Mouse (Mus musculus) intestine, postnatal 0 days (tissue): Measurements from ENCODE around the gene She. TPM values are rescaled to one million over a fixed set of nuclear protein-coding genes. Genes with fewer than 3 reads are reported as not detected.

ENCODE experiments used
- ATAC-seq: fragments of 200-750 bp; cut with Nextera tagmentation; 2 replicates; pipeline ENCODE4 v1.8.0; 2017; ENCODE audit warnings: mild to moderate bottlenecking, moderate TSS enrichment, moderate library complexity
- H3K27ac ChIP-seq: fragments of 300-500 bp; sonication (generic); 2 replicates; pipeline ENCODE4 v1.5.1; 2014; ENCODE audit warnings: mild to moderate bottlenecking, low read depth, low read length, moderate library complexity
- H3K27me3 ChIP-seq: fragments of 300-500 bp; sonication (generic); replicated peaks from 2 replicates; pipeline ENCODE4 v1.6.1; 2014; ENCODE audit warnings: low read length, mixed read lengths; ENCODE audit not compliant: control insufficient read depth, insufficient read depth
- H3K36me3 ChIP-seq: fragments of 300-500 bp; sonication (generic); 2 replicates; pipeline ENCODE4 v1.6.1; 2014; ENCODE audit warnings: mild to moderate bottlenecking, moderate library complexity; ENCODE audit not compliant: control insufficient read depth, insufficient read depth
- H3K4me1 ChIP-seq: fragments of 300-500 bp; sonication (generic); replicated peaks from 2 replicates; pipeline ENCODE4 v1.6.1; 2014; ENCODE audit warnings: antibody characterized with exemption, low read length, mixed read lengths; ENCODE audit not compliant: control insufficient read depth, insufficient read depth
- H3K4me2 ChIP-seq: fragments of 300-500 bp; sonication (generic); replicated peaks from 2 replicates; pipeline ENCODE4 v1.6.1; 2014; ENCODE audit warnings: low read depth, mild to moderate bottlenecking, moderate library complexity
- H3K4me3 ChIP-seq: fragments of 300-500 bp; sonication (generic); 2 replicates; pipeline ENCODE4 v1.5.1; 2014; ENCODE audit warnings: low read depth, low read length
- H3K9ac ChIP-seq: fragments of 300-500 bp; sonication (generic); 2 replicates; pipeline ENCODE4 v1.6.1; 2014; ENCODE audit warnings: mild to moderate bottlenecking, low read depth, low read length
- H3K9me3 ChIP-seq: fragments of 300-500 bp; sonication (generic); 2 replicates; pipeline ENCODE4 v1.6.1; 2016; ENCODE audit warnings: mixed run types; ENCODE audit not compliant: control insufficient read depth
- CTCF ChIP-seq: sonication (generic); IDR thresholded peaks from 2 replicates; pipeline ENCODE4 v1.5.1; 2016; ENCODE audit warnings: low read depth, mild to moderate bottlenecking, control low read depth, antibody characterized with exemption, moderate library complexity
- WGBS: fragments of 180-500 bp; shearing (Covaris S2); extraction: QIAGEN DNeasy Blood & Tissue Kit; methylation state at CpG from one replicate; pipeline ENCODE4 v1.1.7; 2014; 5-methylcytosine and 5-hydroxymethylcytosine counted together
- polyA plus RNA-seq: library from polyadenylated mRNA; unstranded; fragments of >200 nt; fragmentation: Nextera tagmentation; extraction: Ambion mirVana; gene quantifications from 2 replicates; pipeline ENCODE4 v1.2.1, GENCODE M21; 2015

Gene She
- polyA plus RNA-seq, 1 experiment from 2014 or later: 1.6 TPM

- no peaks in the 10 kb centered on the region for H3K9me3 ChIP-seq
- H3K27me3 ChIP-seq: no peaks in the 10 kb centered on the region
- H3K27ac ChIP-seq: no peak overlapping the region
- no peaks in the 10 kb centered on the region for H3K36me3 ChIP-seq
- no peak for TF ChIP-seq CTCF
- ATAC-seq: no peak
- H3K4me1 ChIP-seq: no peaks in the 10 kb centered on the region
- 64% methylated on average over 8 of the region's 8 CpGs for WGBS
- H3K4me3 ChIP-seq: no peak overlapping the region
- H3K9ac ChIP-seq: no peak overlapping the region
- no peak overlapping the region for H3K4me2 ChIP-seq
Measured at GRCm38 (mm10) chr3:89899511-89899908, 68.3 kb downstream of the She start.

GRCm38 (mm10) chr3:89907846-89908245, 76.7 kb downstream of the She start:
- H3K27me3 ChIP-seq: 0 out of 2 replicates have a peak, but pooled peaks cover 4% of the 10 kb centered on the region
- no peaks in the 10 kb centered on the region for H3K36me3 ChIP-seq
- no peak for TF ChIP-seq CTCF
- H3K4me3 ChIP-seq: no peak overlapping the region
- no peak overlapping the region for H3K4me2 ChIP-seq
- H3K9ac ChIP-seq: no peak overlapping the region
- ATAC-seq: no peak
- WGBS: 70% methylated on average over 3 of the region's 3 CpGs
- H3K27ac ChIP-seq: no peak overlapping the region
- 0 out of 2 replicates have a peak, but pooled peaks cover 5% of the 10 kb centered on the region for H3K4me1 ChIP-seq
- H3K9me3 ChIP-seq: no peaks in the 10 kb centered on the region

Other genes starting within 250 kb of the She start
- gene Adar, start 116.3 kb upstream of the She start, polyA plus RNA-seq: 10.3 and 11.0 TPM in 2 replicates
- 0.95 and 1.0 TPM in 2 replicates for gene Chrnb2, start 66.7 kb upstream of the She start, polyA plus RNA-seq
- gene Ube2q1, start 57.8 kb upstream of the She start, polyA plus RNA-seq: 22.1 and 23.7 TPM in 2 replicates
- 2.8 and 3.2 TPM in 2 replicates for gene Il6ra, start 81.8 kb downstream of the She start, polyA plus RNA-seq
- gene Atp8b2, start 132.1 kb downstream of the She start, polyA plus RNA-seq: 2.4 TPM in 2 replicates
- gene Hax1, start 167.4 kb downstream of the She start, polyA plus RNA-seq: 64.0 and 65.1 TPM in 2 replicates
- gene 4933434E20Rik, start 220.3 kb downstream of the She start, polyA plus RNA-seq: 128 and 130 TPM in 2 replicates
- 112 and 117 TPM in 2 replicates for gene Ubap2l, start 221.3 kb downstream of the She start, polyA plus RNA-seq
- 311 and 332 TPM in 2 replicates for gene Tpm3, start 241.3 kb downstream of the She start, polyA plus RNA-seq